Mouse (Mus musculus) embryonic facial prominence, embryonic 12.5 days (tissue): Measurements from ENCODE around the gene Rpl7l1. TPM values are rescaled to one million over a fixed set of nuclear protein-coding genes. Genes with fewer than 3 reads are reported as not detected.

Source experiments
- ATAC-seq: fragments of 200-750 bp; cut with Nextera tagmentation; 2 replicates; pipeline ENCODE4 v1.8.0; 2017; ENCODE audit not compliant: insufficient number of reproducible peaks, insufficient read depth, low FRiP score, low TSS enrichment
- H3K27ac ChIP-seq: fragments of 300-500 bp; sonication (generic); 2 replicates; pipeline ENCODE4 v1.5.1; 2016; ENCODE audit warnings: mild to moderate bottlenecking
- H3K27me3 ChIP-seq: fragments of 300-500 bp; sonication (generic); 2 replicates; pipeline ENCODE4 v1.6.1; 2016; ENCODE audit warnings: mild to moderate bottlenecking, moderate library complexity
- H3K36me3 ChIP-seq: fragments of 300-500 bp; sonication (generic); 2 replicates; pipeline ENCODE4 v1.6.1; 2016; ENCODE audit warnings: mild to moderate bottlenecking
- H3K4me1 ChIP-seq: fragments of 300-500 bp; sonication (generic); 2 replicates; pipeline ENCODE4 v1.6.1; 2016
- H3K4me2 ChIP-seq: fragments of 300-500 bp; sonication (generic); replicated peaks from 2 replicates; pipeline ENCODE4 v1.6.1; 2016; ENCODE audit warnings: mild to moderate bottlenecking, moderate library complexity
- H3K4me3 ChIP-seq: fragments of 300-500 bp; sonication (generic); 2 replicates; pipeline ENCODE4 v1.5.1; 2016; ENCODE audit warnings: mild to moderate bottlenecking
- H3K9ac ChIP-seq: fragments of 300-500 bp; sonication (generic); 2 replicates; pipeline ENCODE4 v1.6.1; 2016; ENCODE audit warnings: mild to moderate bottlenecking, moderate library complexity
- H3K9me3 ChIP-seq: fragments of 300-500 bp; sonication (generic); 2 replicates; pipeline ENCODE4 v1.6.1; 2016; ENCODE audit warnings: mild to moderate bottlenecking, moderate library complexity
- WGBS: fragments of 180-500 bp; shearing (Covaris S2); methylation state at CpG from one replicate; pipeline ENCODE4 v1.1.7; 2016; 5-methylcytosine and 5-hydroxymethylcytosine counted together
- polyA plus RNA-seq: library from polyadenylated mRNA; unstranded; fragments of >200 nt; fragmentation: Nextera tagmentation; extraction: Ambion mirVana; gene quantifications from 2 replicates; pipeline ENCODE4 v1.2.1, GENCODE M21; 2016

The Rpl7l1 gene
- polyA plus RNA-seq = 180 and 184 TPM in 2 replicates

- peaks cover 31% of the 10 kb centered on the region for H3K36me3 ChIP-seq
- peak within 1 kb of the TSS; percentile 86 for H3K27ac ChIP-seq
- H3K27me3 ChIP-seq = no peaks in the 10 kb centered on the region
- no peaks in the 10 kb centered on the region for H3K9me3 ChIP-seq
- peak within 1 kb of the TSS; percentile 68 for H3K4me3 ChIP-seq
- H3K4me1 ChIP-seq = peaks cover 6% of the 10 kb centered on the region
- H3K9ac ChIP-seq = peak within 1 kb of the TSS; percentile 78
- ATAC-seq = peak; percentile 89
- H3K4me2 ChIP-seq = peak within 1 kb of the TSS; percentile 66
- WGBS = under 1% methylated on average over 44 of the region's 44 CpGs
Measured at GRCm38 (mm10) chr17:46782341-46783221, at the start of gene Rpl7l1. Rpl7l1 (minus strand) TSS chr17:46782672.

GRCm38 (mm10) chr17:46829856-46830535 lies 47.5 kb upstream of the Rpl7l1 start:
- Histone ChIP-seq H3K36me3 (peaks cover 25% of the 10 kb centered on the region), H3K9me3 (no peaks in the 10 kb centered on the region), H3K4me3 (no peak overlapping the region), H3K27ac (no peak overlapping the region), H3K27me3 (no peaks in the 10 kb centered on the region), H3K4me2 (no peak overlapping the region), H3K4me1 (peaks cover 5% of the 10 kb centered on the region; the same call in 1 of the 2 replicates), H3K9ac (no peak overlapping the region)
- no peak for ATAC-seq
- 87% methylated on average over 11 of the region's 11 CpGs for WGBS

GRCm38 (mm10) chr17:46828935-46829334 lies 46.5 kb upstream of the Rpl7l1 start:
- Histone ChIP-seq H3K4me3 (no peak overlapping the region), H3K9ac (no peak overlapping the region), H3K4me2 (no peak overlapping the region), H3K9me3 (no peaks in the 10 kb centered on the region), H3K27me3 (no peaks in the 10 kb centered on the region), H3K27ac (no peak overlapping the region), H3K36me3 (peaks cover 36% of the 10 kb centered on the region), H3K4me1 (peaks cover 5% of the 10 kb centered on the region; the same call in 1 of the 2 replicates)
- no peak for ATAC-seq
- 87% methylated on average over 3 of the region's 3 CpGs for WGBS

- no peak overlapping the region for H3K4me3 ChIP-seq
- H3K4me2 ChIP-seq = no peak overlapping the region
- no peak for ATAC-seq
- H3K4me1 ChIP-seq = no peaks in the 10 kb centered on the region
- no peaks in the 10 kb centered on the region for H3K27me3 ChIP-seq
- 91% methylated on average over 8 of the region's 8 CpGs for WGBS
- H3K9me3 ChIP-seq = no peaks in the 10 kb centered on the region
- H3K9ac ChIP-seq = no peak overlapping the region
- H3K27ac ChIP-seq = no peak overlapping the region
- peaks cover 65% of the 10 kb centered on the region for H3K36me3 ChIP-seq
Measured at GRCm38 (mm10) chr17:46823091-46823490, 40.6 kb upstream of the Rpl7l1 start.

- Histone ChIP-seq H3K9me3 (no peaks in the 10 kb centered on the region), H3K27me3 (no peaks in the 10 kb centered on the region), H3K4me2 (no peak overlapping the region), H3K4me1 (no peaks in the 10 kb centered on the region), H3K36me3 (peaks cover 60% of the 10 kb centered on the region), H3K9ac (no peak overlapping the region), H3K4me3 (no peak overlapping the region), H3K27ac (no peak overlapping the region)
- no peak for ATAC-seq
- WGBS = 93% methylated on average over 7 of the region's 7 CpGs
Measured at GRCm38 (mm10) chr17:46820628-46821027, 38.2 kb upstream of the Rpl7l1 start.

GRCm38 (mm10) chr17:46817734-46818158 lies 35.3 kb upstream of the Rpl7l1 start:
- ATAC-seq = no peak
- Histone ChIP-seq H3K27ac (no peak overlapping the region), H3K27me3 (no peaks in the 10 kb centered on the region), H3K36me3 (peaks cover 45% of the 10 kb centered on the region), H3K9me3 (no peaks in the 10 kb centered on the region), H3K4me1 (no peaks in the 10 kb centered on the region), H3K4me3 (no peak overlapping the region), H3K4me2 (no peak overlapping the region), H3K9ac (no peak overlapping the region)
- WGBS = 88% methylated on average over 12 of the region's 12 CpGs

GRCm38 (mm10) chr17:46816306-46816705 lies 33.8 kb upstream of the Rpl7l1 start:
- Histone ChIP-seq H3K27me3 (no peaks in the 10 kb centered on the region), H3K27ac (no peak overlapping the region), H3K9me3 (no peaks in the 10 kb centered on the region), H3K4me1 (no peaks in the 10 kb centered on the region), H3K4me2 (no peak overlapping the region), H3K36me3 (peaks cover 43% of the 10 kb centered on the region), H3K4me3 (no peak overlapping the region), H3K9ac (no peak overlapping the region)
- ATAC-seq = no peak
- WGBS = 76% methylated on average over 13 of the region's 13 CpGs

- peaks cover 31% of the 10 kb centered on the region; the same call in 1 of the 2 replicates for H3K36me3 ChIP-seq
- no peak for ATAC-seq
- H3K9me3 ChIP-seq = no peaks in the 10 kb centered on the region
- no peaks in the 10 kb centered on the region for H3K4me1 ChIP-seq
- H3K27me3 ChIP-seq = no peaks in the 10 kb centered on the region
- H3K4me2 ChIP-seq = no peak overlapping the region
- H3K9ac ChIP-seq = no peak overlapping the region
- WGBS = 87% methylated on average over 6 of the region's 6 CpGs
- no peak overlapping the region for H3K4me3 ChIP-seq
- no peak overlapping the region for H3K27ac ChIP-seq
Measured at GRCm38 (mm10) chr17:46814497-46814896, 32.0 kb upstream of the Rpl7l1 start.

- 82% methylated on average over 8 of the region's 8 CpGs for WGBS
- no peak overlapping the region for H3K9ac ChIP-seq
- H3K27ac ChIP-seq = no peak overlapping the region
- H3K4me2 ChIP-seq = no peak overlapping the region
- H3K4me3 ChIP-seq = no peak overlapping the region
- ATAC-seq = no peak
- no peaks in the 10 kb centered on the region for H3K27me3 ChIP-seq
- no peaks in the 10 kb centered on the region for H3K4me1 ChIP-seq
- H3K36me3 ChIP-seq = peaks cover 24% of the 10 kb centered on the region; the same call in 1 of the 2 replicates
- H3K9me3 ChIP-seq = no peaks in the 10 kb centered on the region
Measured at GRCm38 (mm10) chr17:46813637-46814036, 31.2 kb upstream of the Rpl7l1 start.

- no peak overlapping the region for H3K4me2 ChIP-seq
- no peak overlapping the region for H3K27ac ChIP-seq
- WGBS = 80% methylated on average over 1 of the region's 1 CpGs
- no peaks in the 10 kb centered on the region for H3K27me3 ChIP-seq
- ATAC-seq = no peak
- no peaks in the 10 kb centered on the region for H3K4me1 ChIP-seq
- H3K9me3 ChIP-seq = no peaks in the 10 kb centered on the region
- H3K4me3 ChIP-seq = no peak overlapping the region
- peaks cover 31% of the 10 kb centered on the region for H3K36me3 ChIP-seq
- H3K9ac ChIP-seq = no peak overlapping the region
Measured at GRCm38 (mm10) chr17:46812442-46812841, 30.0 kb upstream of the Rpl7l1 start.

- no peak for ATAC-seq
- Histone ChIP-seq H3K9me3 (no peaks in the 10 kb centered on the region), H3K4me2 (no peak overlapping the region), H3K27ac (no peak overlapping the region), H3K4me1 (no peaks in the 10 kb centered on the region), H3K9ac (no peak overlapping the region), H3K27me3 (no peaks in the 10 kb centered on the region), H3K36me3 (peaks cover 47% of the 10 kb centered on the region), H3K4me3 (no peak overlapping the region)
- 87% methylated on average over 3 of the region's 3 CpGs for WGBS
Measured at GRCm38 (mm10) chr17:46810672-46811071, 28.2 kb upstream of the Rpl7l1 start.
